Mouse (Mus musculus) hindbrain, embryonic 11.5 days (tissue): ENCODE data around the gene Fgf18. TPM values are rescaled to one million over a fixed set of nuclear protein-coding genes. Genes with fewer than 3 reads are reported as not detected.
A peak's percentile ranks its signal among the peaks of the same experiment; 100 is the strongest.

ENCODE experiments used
- ATAC-seq: fragments of 200-750 bp; cut with Nextera tagmentation; 2 replicates; pipeline ENCODE4 v1.8.0; 2017; ENCODE audit warnings: mild to moderate bottlenecking, moderate TSS enrichment, moderate library complexity; ENCODE audit not compliant: low FRiP score
- DNase-seq: peaks from one replicate; pipeline ENCODE4 v3.0.0-alpha.2; 2015; ENCODE audit warnings: low spot score
- H3K27ac ChIP-seq: fragments of 300-500 bp; sonication (generic); 2 replicates; pipeline ENCODE4 v1.5.1; 2014; ENCODE audit warnings: mild to moderate bottlenecking, low read depth, low read length
- H3K27me3 ChIP-seq: fragments of 300-500 bp; sonication (generic); 2 replicates; pipeline ENCODE4 v1.6.1; 2014; ENCODE audit warnings: mild to moderate bottlenecking, low read length, moderate library complexity, mixed read lengths; ENCODE audit not compliant: control insufficient read depth, insufficient read depth
- H3K36me3 ChIP-seq: fragments of 300-500 bp; sonication (generic); 2 replicates; pipeline ENCODE4 v1.6.1; 2014; ENCODE audit warnings: mild to moderate bottlenecking, low read length, moderate library complexity, mixed read lengths; ENCODE audit not compliant: control insufficient read depth, insufficient read depth
- H3K4me1 ChIP-seq: fragments of 300-500 bp; sonication (generic); replicated peaks from 2 replicates; pipeline ENCODE4 v1.6.1; 2014; ENCODE audit warnings: low read length, mixed read lengths; ENCODE audit not compliant: control insufficient read depth, insufficient read depth
- H3K4me2 ChIP-seq: fragments of 300-500 bp; sonication (generic); replicated peaks from 2 replicates; pipeline ENCODE4 v1.6.1; 2014; ENCODE audit warnings: mild to moderate bottlenecking, low read depth, low read length
- H3K4me3 ChIP-seq: fragments of 300-500 bp; sonication (generic); 2 replicates; pipeline ENCODE4 v1.5.1; 2014; ENCODE audit warnings: low read depth, low read length
- H3K9ac ChIP-seq: fragments of 300-500 bp; sonication (generic); 2 replicates; pipeline ENCODE4 v1.6.1; 2014; ENCODE audit warnings: low read depth, low read length
- H3K9me3 ChIP-seq: fragments of 300-500 bp; sonication (generic); 2 replicates; pipeline ENCODE4 v1.6.1; 2016; ENCODE audit warnings: low read length; ENCODE audit not compliant: control insufficient read depth
- WGBS: fragments of 180-500 bp; shearing (Covaris S2); extraction: QIAGEN DNeasy Blood & Tissue Kit; methylation state at CpG from one replicate; pipeline ENCODE4 v1.1.7; 2014; 5-methylcytosine and 5-hydroxymethylcytosine counted together
- polyA plus RNA-seq: library from polyadenylated mRNA; unstranded; fragments of >200 nt; fragmentation: Nextera tagmentation; extraction: Ambion mirVana; gene quantifications from 2 replicates; pipeline ENCODE4 v1.2.1, GENCODE M21; 2014

Fgf18 gene
- polyA plus RNA-seq, 1 experiment from 2014 or later = 6.4 TPM

DNA sequence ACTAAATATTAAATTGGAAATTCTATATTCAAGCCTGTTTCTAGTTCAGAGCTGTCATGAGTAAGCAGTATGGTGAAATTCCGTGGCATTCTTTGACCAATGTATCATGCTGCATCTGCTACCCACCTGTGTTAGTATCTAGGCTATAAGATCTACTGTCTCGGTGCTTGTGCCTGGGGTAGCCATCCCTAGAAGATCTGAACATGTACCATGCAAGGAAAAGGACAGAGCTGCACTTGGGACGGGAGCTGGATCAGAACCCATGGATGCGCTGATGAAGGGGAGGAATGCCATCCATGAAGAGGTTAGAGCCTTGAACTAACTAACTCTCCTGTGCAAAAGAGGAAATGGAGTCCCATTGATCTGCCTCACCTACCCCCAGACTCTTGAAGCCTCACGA lies 8.5 kb downstream of the Fgf18 start:
- H3K27ac ChIP-seq = no peak overlapping the region
- no peak overlapping the region for H3K9ac ChIP-seq
- no peak overlapping the region for H3K4me2 ChIP-seq
- DNase-seq (no peak), ATAC-seq (no peak)
- no peak overlapping the region for H3K4me3 ChIP-seq
- H3K4me1 ChIP-seq = 0 out of 2 replicates have a peak, but pooled peaks cover 1% of the 10 kb centered on the region
- peaks cover under 1% of the 10 kb centered on the region for H3K27me3 ChIP-seq
- H3K9me3 ChIP-seq = no peaks in the 10 kb centered on the region
- 87% methylated on average over 5 of the region's 5 CpGs for WGBS
- H3K36me3 ChIP-seq = no peaks in the 10 kb centered on the region

- Histone ChIP-seq H3K9me3 (no peaks in the 10 kb centered on the region), H3K27ac (no peak overlapping the region), H3K4me1 (0 out of 2 replicates have a peak, but pooled peaks cover 6% of the 10 kb centered on the region), H3K9ac (no peak overlapping the region), H3K4me3 (no peak overlapping the region), H3K36me3 (no peaks in the 10 kb centered on the region), H3K4me2 (no peak overlapping the region), H3K27me3 (no peaks in the 10 kb centered on the region)
- WGBS = 90% methylated on average over 8 of the region's 8 CpGs
- no peak for ATAC-seq
- no peak for DNase-seq
Measured at GRCm38 (mm10) chr11:33134391-33134986, 12.7 kb downstream of the Fgf18 start.

GRCm38 (mm10) chr11:33132619-33133338 lies 14.4 kb downstream of the Fgf18 start:
- Histone ChIP-seq H3K9ac (no peak overlapping the region), H3K9me3 (no peaks in the 10 kb centered on the region), H3K4me3 (no peak overlapping the region), H3K4me1 (0 out of 2 replicates have a peak, but pooled peaks cover 6% of the 10 kb centered on the region), H3K36me3 (no peaks in the 10 kb centered on the region), H3K27ac (peak overlapping the region; percentile 56), H3K4me2 (no peak overlapping the region), H3K27me3 (no peaks in the 10 kb centered on the region)
- 52% methylated on average over 8 of the region's 8 CpGs for WGBS
- DNase-seq (peak; percentile 22), ATAC-seq (peak; percentile 79)

DNA sequence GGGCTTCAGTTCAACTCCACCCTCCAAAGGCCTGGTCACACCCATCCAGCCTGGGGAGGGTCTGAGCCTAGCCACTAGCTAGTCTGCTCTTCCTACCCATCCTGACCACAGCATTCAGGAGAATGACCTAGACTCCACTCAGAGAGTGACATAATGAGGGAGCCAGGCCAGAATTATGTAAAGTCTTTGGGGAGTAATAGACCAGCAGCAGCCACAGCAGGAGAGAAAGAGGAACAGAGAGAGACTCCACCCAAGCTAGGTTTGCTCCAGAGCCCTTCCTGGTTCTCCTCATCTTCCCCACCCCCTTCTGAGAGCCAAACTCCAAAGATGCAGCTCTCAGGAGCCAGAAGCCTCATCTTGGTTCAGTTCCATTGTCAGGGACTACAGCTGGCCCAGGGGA lies 20.1 kb downstream of the Fgf18 start:
- no peak for DNase-seq
- ATAC-seq = no peak
- H3K4me3 ChIP-seq = no peak overlapping the region
- no peaks in the 10 kb centered on the region for H3K9me3 ChIP-seq
- H3K4me1 ChIP-seq = peaks cover under 1% of the 10 kb centered on the region; the same call in 1 of the 2 replicates
- no peak overlapping the region for H3K27ac ChIP-seq
- H3K36me3 ChIP-seq = no peaks in the 10 kb centered on the region
- no peaks in the 10 kb centered on the region for H3K27me3 ChIP-seq
- no peak overlapping the region for H3K9ac ChIP-seq
- H3K4me2 ChIP-seq = no peak overlapping the region

DNA sequence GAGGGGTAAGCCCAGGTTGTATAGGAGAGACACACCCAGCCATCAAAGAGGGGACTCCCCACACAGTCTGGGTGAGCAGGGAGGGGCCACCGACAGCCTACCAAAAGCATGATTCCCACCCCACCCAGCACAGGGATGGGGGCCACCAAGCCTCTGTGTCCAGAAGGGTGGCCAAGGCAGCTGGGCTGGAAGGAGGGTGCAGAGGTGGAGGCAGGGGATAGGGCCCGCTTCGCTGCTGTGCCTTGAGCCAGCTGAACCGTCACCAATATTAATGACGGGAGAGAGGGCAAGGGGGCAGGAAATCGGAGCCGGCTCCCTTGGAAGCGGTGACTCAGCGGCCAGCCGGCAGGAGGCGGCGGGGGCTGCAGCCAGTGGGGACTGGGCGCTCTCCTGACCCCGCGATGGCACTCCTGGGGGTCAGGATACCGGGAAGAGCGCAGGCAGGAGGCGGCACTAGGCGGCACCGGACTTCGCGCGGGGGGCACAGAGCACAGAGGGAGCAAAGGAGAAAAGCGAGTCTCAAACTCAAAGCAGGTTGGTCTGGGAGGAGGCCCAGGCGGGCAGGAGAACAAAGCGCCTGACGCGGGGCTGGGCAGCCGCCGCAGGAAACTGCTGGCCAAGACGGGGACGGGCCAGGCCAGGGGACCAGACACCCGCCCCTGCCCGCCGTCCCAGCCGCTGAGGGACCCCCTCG lies 24.5 kb downstream of the Fgf18 start:
- Histone ChIP-seq H3K36me3 (no peaks in the 10 kb centered on the region), H3K4me3 (peak overlapping the region; percentile 31), H3K4me1 (no peaks in the 10 kb centered on the region; the same call in 1 of the 2 replicates), H3K9ac (peak overlapping the region; percentile 79), H3K9me3 (no peaks in the 10 kb centered on the region), H3K27me3 (no peaks in the 10 kb centered on the region), H3K27ac (no peak overlapping the region), H3K4me2 (peak overlapping the region; percentile 62)
- ATAC-seq (peak; percentile 80), DNase-seq (peak; percentile 67)
- 2% methylated on average over 36 of the region's 37 CpGs for WGBS

- WGBS = 67% methylated on average over 8 of the region's 8 CpGs
- no peak overlapping the region for H3K9ac ChIP-seq
- no peaks in the 10 kb centered on the region for H3K36me3 ChIP-seq
Measured at GRCm38 (mm10) chr11:33119556-33119955, 27.6 kb downstream of the Fgf18 start.

DNA sequence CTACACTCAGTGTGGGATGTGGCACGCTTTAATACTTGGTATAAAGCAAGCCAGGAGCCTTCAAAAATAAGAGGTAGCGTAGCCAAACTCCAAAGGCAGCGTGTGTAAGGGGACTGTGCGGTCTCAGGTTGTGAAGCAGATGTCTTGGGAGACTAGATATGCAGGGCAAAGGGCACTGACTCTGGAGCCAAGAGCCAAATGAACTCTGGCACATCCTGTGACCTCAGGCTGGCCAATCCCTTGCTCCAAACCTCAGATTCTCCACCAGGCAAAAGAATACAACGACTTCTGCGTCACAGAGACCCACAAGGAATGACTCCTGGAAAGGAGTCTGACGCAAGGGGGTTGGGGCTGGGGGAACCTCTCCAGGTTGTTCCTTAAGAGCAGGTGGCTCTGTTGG lies 28.1 kb downstream of the Fgf18 start:
- no peak overlapping the region for H3K27ac ChIP-seq
- no peaks in the 10 kb centered on the region for H3K36me3 ChIP-seq
- DNase-seq (no peak), ATAC-seq (no peak)
- H3K4me1 ChIP-seq = no peaks in the 10 kb centered on the region; the same call in 1 of the 2 replicates
- H3K9ac ChIP-seq = no peak overlapping the region
- no peak overlapping the region for H3K4me3 ChIP-seq
- no peaks in the 10 kb centered on the region for H3K27me3 ChIP-seq
- 83% methylated on average over 7 of the region's 7 CpGs for WGBS
- no peak overlapping the region for H3K4me2 ChIP-seq
- H3K9me3 ChIP-seq = no peaks in the 10 kb centered on the region

More at GRCm38 (mm10) chr11:33119556-33119955, 27.6 kb downstream of the Fgf18 start:
- Histone ChIP-seq H3K4me1 (no peaks in the 10 kb centered on the region; the same call in 1 of the 2 replicates), H3K4me3 (no peak overlapping the region), H3K27me3 (no peaks in the 10 kb centered on the region), H3K9me3 (no peaks in the 10 kb centered on the region), H3K4me2 (no peak overlapping the region), H3K27ac (no peak overlapping the region)
- DNase-seq (no peak), ATAC-seq (no peak)

DNA sequence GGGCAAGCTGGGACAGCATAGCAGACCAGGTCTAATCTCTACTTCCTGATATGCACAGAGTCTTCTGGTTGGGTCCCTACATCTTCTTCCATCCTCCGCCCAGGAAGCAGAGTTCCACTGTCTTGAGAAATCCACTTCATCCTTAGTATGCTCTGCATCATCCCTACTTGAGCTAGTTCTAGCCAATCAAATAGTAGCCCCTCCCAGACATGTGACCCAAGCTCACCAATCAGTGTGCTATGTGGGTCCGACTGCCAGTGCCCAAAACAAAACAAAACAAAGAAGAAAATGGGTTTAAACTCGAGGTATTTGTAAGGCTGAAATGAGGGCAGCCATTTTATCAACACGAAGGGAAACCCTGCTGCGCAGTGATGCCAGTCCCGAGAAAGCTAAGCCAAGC lies 28.7 kb downstream of the Fgf18 start:
- Histone ChIP-seq H3K9ac (no peak overlapping the region), H3K4me1 (no peaks in the 10 kb centered on the region; the same call in 1 of the 2 replicates), H3K9me3 (no peaks in the 10 kb centered on the region), H3K4me2 (no peak overlapping the region), H3K27me3 (no peaks in the 10 kb centered on the region), H3K27ac (no peak overlapping the region), H3K36me3 (no peaks in the 10 kb centered on the region), H3K4me3 (no peak overlapping the region)
- no peak for ATAC-seq
- WGBS = 74% methylated on average over 6 of the region's 6 CpGs
- no peak for DNase-seq
